Mouse (Mus musculus) ES-E14 (cell line): ENCODE results near the gene Tmed2. TPM values are rescaled to one million over a fixed set of nuclear protein-coding genes. Genes with fewer than 3 reads are reported as not detected.
"Not testable (repeated sequence)": the region's sequence is repeated elsewhere in the genome, so short reads cannot be mapped to it uniquely, and the experiment has no call there.

Experiments used
- DNase-seq: peaks from one replicate; pipeline ENCODE4 v3.0.0-alpha.2; 2013; ENCODE audit warnings: low read depth, low spot score
- H3K27ac ChIP-seq: 2 replicates; pipeline ENCODE4 v1.5.1; 2012; ENCODE audit warnings: low read depth, mild to moderate bottlenecking, low read length, moderate library complexity, mixed read lengths; ENCODE audit not compliant: poor library complexity, insufficient read depth, severe bottlenecking
- H3K36me3 ChIP-seq: 2 replicates; pipeline ENCODE4 v1.6.1; 2012; ENCODE audit warnings: mild to moderate bottlenecking, low read length, moderate library complexity, mixed read lengths; ENCODE audit not compliant: control insufficient read depth, poor library complexity, insufficient read depth, severe bottlenecking
- H3K4me1 ChIP-seq, 2 experiments: fragments of 150-350 bp in 1 of 2; sonication (generic) in 1 of 2; 2 replicates each; pipeline ENCODE4 v1.6.1; 2012; ENCODE audit warnings: low read length in 2 of 2, mild to moderate bottlenecking in 1 of 2, mixed read lengths in 1 of 2; ENCODE audit not compliant: control insufficient read depth in 2 of 2, insufficient read depth in 2 of 2, poor library complexity in 1 of 2
- H3K4me3 ChIP-seq, 2 experiments: fragments of 150-350 bp in 1 of 2; sonication (generic) in 1 of 2; 2 replicates each; pipeline ENCODE4 v1.5.1; 2012; ENCODE audit warnings: low read length in 2 of 2, low read depth in 1 of 2, mild to moderate bottlenecking in 1 of 2, mixed read lengths in 1 of 2; ENCODE audit not compliant: insufficient read depth in 1 of 2, poor library complexity in 1 of 2, severe bottlenecking in 1 of 2
- H3K9ac ChIP-seq: 2 replicates; pipeline ENCODE4 v1.6.1; 2012; ENCODE audit warnings: low read depth, mild to moderate bottlenecking, low read length, mixed read lengths; ENCODE audit not compliant: poor library complexity, insufficient read depth, severe bottlenecking
- H3K9me3 ChIP-seq: fragments of 150-350 bp; sonication (generic); 2 replicates; pipeline ENCODE4 v1.6.1; 2012; ENCODE audit warnings: low read depth, mild to moderate bottlenecking, low read length; ENCODE audit not compliant: control insufficient read depth, insufficient read depth
- CHD2 ChIP-seq: IDR thresholded peaks from 2 replicates; pipeline ENCODE4 v1.6.1; 2014; ENCODE audit warnings: mild to moderate bottlenecking, low read depth, low read length, inconsistent platforms
- HCFC1 ChIP-seq: IDR thresholded peaks from 2 replicates; pipeline ENCODE4 v1.6.1; 2012; ENCODE audit warnings: low read length, inconsistent platforms, borderline replicate concordance; ENCODE audit not compliant: insufficient read depth
- MAFK ChIP-seq: IDR thresholded peaks from 2 replicates; pipeline ENCODE4 v1.6.1; 2014; ENCODE audit warnings: mild to moderate bottlenecking, low read depth, low read length, inconsistent platforms; ENCODE audit not compliant: insufficient read depth
- ZC3H11A ChIP-seq: IDR thresholded peaks from 2 replicates; pipeline ENCODE4 v1.6.1; 2012; ENCODE audit warnings: low read depth, mild to moderate bottlenecking, inconsistent platforms, low read length, borderline replicate concordance
- ZNF384 ChIP-seq: IDR thresholded peaks from 2 replicates; pipeline ENCODE4 v1.6.1; 2012; ENCODE audit warnings: low read depth, low read length, inconsistent platforms
- in situ Hi-C, 2 experiments: fragments of 600-800 bp; cut with MboI; formaldehyde crosslinking; loops; one replicate each; pipeline ENCODE4 v1.15.1; 2025; ENCODE audit warnings: low sequenced_read_pairs in 2 of 2, inconsistent platforms in 1 of 2; ENCODE audit not compliant: unreplicated experiment in 2 of 2
- total RNA-seq: library from RNA; depleted of rRNA; stranded (reverse); fragments of 300-350 nt; gene quantifications from 2 replicates; pipeline ENCODE4 v1.2.3, GENCODE M21; 2012

Tmed2 gene
- total RNA-seq, 1 experiment, result 224 TPM

DNA sequence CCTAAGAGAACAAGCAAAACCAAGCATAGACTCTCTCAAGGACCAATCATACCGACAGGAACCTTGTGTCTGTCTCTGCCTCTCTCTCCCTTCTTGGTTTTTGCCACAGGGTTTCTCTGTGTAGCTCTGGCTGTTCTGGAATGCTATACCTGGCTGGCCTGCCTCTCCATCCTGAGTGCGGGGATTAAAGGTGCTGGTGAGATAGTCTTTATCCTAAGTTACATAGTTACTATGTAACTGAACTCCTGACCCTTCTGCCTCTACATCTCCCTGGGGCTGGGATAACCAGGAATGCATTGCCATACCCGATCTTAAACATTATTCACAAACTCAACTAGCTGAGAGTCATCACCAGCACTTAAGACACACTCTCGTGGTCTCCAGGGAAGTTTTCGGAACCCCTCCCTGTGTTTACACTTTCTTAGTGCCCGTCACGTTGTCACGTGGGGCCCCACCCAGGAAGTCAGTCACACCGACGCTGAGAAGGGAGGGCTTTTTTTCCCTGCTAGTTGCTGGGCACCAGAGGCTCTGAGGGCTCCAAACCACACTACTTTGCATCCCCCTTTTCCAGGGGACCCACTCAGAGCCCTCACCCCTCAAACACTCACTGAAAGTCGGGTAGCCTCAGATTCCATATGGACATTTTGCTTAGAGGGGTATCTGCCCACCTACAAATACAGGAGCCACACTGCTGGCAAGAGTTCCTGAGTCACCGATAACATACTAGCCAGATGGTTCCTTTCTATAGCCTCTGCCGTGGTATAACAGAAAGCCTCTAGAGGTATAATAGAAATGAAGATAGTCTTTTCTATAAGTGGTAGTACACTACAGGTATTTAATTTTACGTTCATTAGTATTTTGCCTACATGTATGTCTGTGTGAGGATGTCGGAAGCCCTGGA is 43.6 kb upstream of the Tmed2 start:
- no peaks in the 10 kb centered on the region for H3K9me3 ChIP-seq
- no peak for TF ChIP-seq HCFC1
- TF ChIP-seq ZC3H11A, result no peak
- no peak for TF ChIP-seq CHD2
- TF ChIP-seq MAFK, result no peak
- TF ChIP-seq ZNF384, result no peak
- H3K4me3 ChIP-seq, result no peak overlapping the region
- in situ Hi-C loops, result no loop called here
- no peak overlapping the region for H3K9ac ChIP-seq
- no peak for DNase-seq
- H3K36me3 ChIP-seq, result peaks cover 8% of the 10 kb centered on the region
- H3K27ac ChIP-seq, result no peak overlapping the region
- H3K4me1 ChIP-seq, result 0 out of 4 replicates have a peak, but pooled peaks cover 0 to 3% of the 10 kb centered on the region in 2 experiments

GRCm38 (mm10) chr5:124498221-124498876 is 42.1 kb upstream of the Tmed2 start:
- in situ Hi-C loops, result no loop called here
- H3K36me3 ChIP-seq, result peaks cover 8% of the 10 kb centered on the region
- DNase-seq, result no peak
- no peak for TF ChIP-seq ZC3H11A
- no peak for TF ChIP-seq ZNF384
- no peak for TF ChIP-seq MAFK
- H3K4me1 ChIP-seq, result 0 out of 4 replicates have a peak, but pooled peaks cover 0 to 3% of the 10 kb centered on the region in 2 experiments
- no peak overlapping the region for H3K9ac ChIP-seq
- H3K4me3 ChIP-seq, result no peak overlapping the region
- no peak overlapping the region for H3K27ac ChIP-seq
- no peaks in the 10 kb centered on the region for H3K9me3 ChIP-seq

- no peak for DNase-seq
- H3K27ac ChIP-seq, result no peak overlapping the region
- in situ Hi-C loops, result no loop called here
- H3K4me3 ChIP-seq, result no peak overlapping the region
- no peak overlapping the region for H3K9ac ChIP-seq
- H3K4me1 ChIP-seq, result peaks cover 0 to 6% of the 10 kb centered on the region in 2 experiments; a peak in 1 of 4 replicates
- TF ChIP-seq CHD2 (no peak), MAFK (no peak), HCFC1 (no peak), ZNF384 (no peak), ZC3H11A (no peak)
- peaks cover 4% of the 10 kb centered on the region; the same call in 1 of the 2 replicates for H3K36me3 ChIP-seq
- no peaks in the 10 kb centered on the region for H3K9me3 ChIP-seq
Measured at GRCm38 (mm10) chr5:124499001-124499400, 41.5 kb upstream of the Tmed2 start.

GRCm38 (mm10) chr5:124500037-124500436 is 40.5 kb upstream of the Tmed2 start:
- DNase-seq, H3K9ac ChIP-seq, H3K36me3 ChIP-seq, in situ Hi-C loops, H3K4me1 ChIP-seq, H3K4me3 ChIP-seq, H3K9me3 ChIP-seq, H3K27ac ChIP-seq: not testable (repeated sequence)
- peak; percentile 80 for TF ChIP-seq ZNF384
